Mouse (Mus musculus) embryonic fibroblast, embryonic 13.5 days (primary cell): ENCODE measurements around the gene Calr4.

ENCODE experiments used
- CTCF ChIP-seq: IDR thresholded peaks from 2 replicates; pipeline ENCODE4 v1.5.1; 2011; ENCODE audit warnings: mild to moderate bottlenecking, control low read depth, low read length, moderate library complexity, borderline replicate concordance; ENCODE audit not compliant: insufficient read depth
- POLR2A ChIP-seq: IDR thresholded peaks from 2 replicates; pipeline ENCODE4 v1.6.1; 2011; ENCODE audit warnings: low read depth, mild to moderate bottlenecking, control low read depth, low read length, moderate library complexity

DNA sequence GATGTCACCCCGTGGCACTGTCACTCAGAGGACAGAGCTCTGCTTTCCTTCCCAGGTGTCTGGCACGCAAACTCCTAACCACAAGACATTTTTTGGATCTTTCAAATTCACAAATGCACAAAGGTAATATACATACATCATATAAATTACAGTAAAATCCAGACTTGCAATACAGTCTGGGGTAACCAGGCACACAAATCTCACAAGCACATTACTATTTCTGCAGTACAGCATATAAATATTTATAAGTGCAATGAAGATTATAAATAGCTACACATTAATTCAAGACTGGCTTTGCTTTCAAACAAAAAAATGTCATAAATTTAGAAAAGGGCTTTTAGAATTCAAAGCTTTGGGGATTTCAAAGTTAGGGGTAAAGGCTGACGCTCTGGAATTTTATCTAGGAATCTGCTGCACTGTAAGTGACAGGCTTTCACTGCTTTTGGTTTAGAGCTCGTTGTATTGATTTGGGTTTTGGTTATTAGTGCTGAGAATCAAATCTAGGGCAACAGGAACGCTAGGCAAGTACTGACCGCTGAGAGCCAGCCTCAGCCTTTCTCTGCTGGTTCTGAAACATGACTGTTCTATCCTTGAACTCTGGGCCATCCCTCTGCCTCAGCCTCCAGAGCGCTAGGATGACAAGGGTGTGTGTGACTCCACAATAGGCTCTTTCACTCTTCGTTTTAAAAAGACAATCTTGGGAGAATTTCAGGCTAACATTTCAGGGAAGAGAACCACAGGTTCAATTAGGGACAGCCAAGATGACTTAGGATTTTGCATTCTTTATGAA is 48.5 kb upstream of the Calr4 start:
- TF ChIP-seq CTCF (no peak), POLR2A (no peak)
